Mouse (Mus musculus) kidney, postnatal 0 days (tissue): ENCODE measurements around the gene Psmd9. TPM values are rescaled to one million over a fixed set of nuclear protein-coding genes. Genes with fewer than 3 reads are reported as not detected.
A peak's percentile ranks its signal among the peaks of the same experiment; 100 is the strongest.
"Not testable (repeated sequence)": the region's sequence is repeated elsewhere in the genome, so short reads cannot be mapped to it uniquely, and the experiment has no call there.

Source experiments
- ATAC-seq: fragments of 200-750 bp; cut with Nextera tagmentation; replicated peaks from 2 replicates; pipeline ENCODE4 v1.8.0; 2017; ENCODE audit warnings: low read depth, moderate number of reproducible peaks, moderate TSS enrichment, moderate library complexity; ENCODE audit not compliant: low FRiP score
- DNase-seq: peaks from one replicate; pipeline ENCODE4 v3.0.0-alpha.2; 2016; ENCODE audit warnings: low spot score
- H3K27ac ChIP-seq: fragments of 300-500 bp; sonication (generic); 2 replicates; pipeline ENCODE4 v1.5.1; 2014; ENCODE audit warnings: mild to moderate bottlenecking
- H3K27me3 ChIP-seq: fragments of 300-500 bp; sonication (generic); 2 replicates; pipeline ENCODE4 v1.6.1; 2014; ENCODE audit warnings: low read length, mixed read lengths; ENCODE audit not compliant: insufficient read depth
- H3K36me3 ChIP-seq: fragments of 300-500 bp; sonication (generic); 2 replicates; pipeline ENCODE4 v1.6.1; 2014; ENCODE audit warnings: low read length, mixed read lengths; ENCODE audit not compliant: insufficient read depth
- H3K4me1 ChIP-seq: fragments of 300-500 bp; sonication (generic); replicated peaks from 2 replicates; pipeline ENCODE4 v1.6.1; 2014; ENCODE audit warnings: antibody characterized with exemption, low read length, mixed read lengths; ENCODE audit not compliant: insufficient read depth
- H3K4me2 ChIP-seq: fragments of 300-500 bp; sonication (generic); 2 replicates; pipeline ENCODE4 v1.6.1; 2014; ENCODE audit warnings: mild to moderate bottlenecking, low read length, moderate library complexity, mixed read lengths
- H3K4me3 ChIP-seq: fragments of 300-500 bp; sonication (generic); replicated peaks from 2 replicates; pipeline ENCODE4 v1.5.1; 2014; ENCODE audit warnings: low read depth, low read length
- H3K9ac ChIP-seq: fragments of 300-500 bp; sonication (generic); 2 replicates; pipeline ENCODE4 v1.6.1; 2014; ENCODE audit warnings: low read depth, low read length
- H3K9me3 ChIP-seq: fragments of 300-500 bp; sonication (generic); replicated peaks from 2 replicates; pipeline ENCODE4 v1.6.1; 2016; ENCODE audit warnings: low read length, inconsistent platforms, mixed read lengths
- CTCF ChIP-seq: IDR thresholded peaks from 2 replicates; pipeline ENCODE4 v1.5.1; 2016; ENCODE audit warnings: antibody characterized with exemption, low read depth, mild to moderate bottlenecking, moderate library complexity
- WGBS: fragments of 180-500 bp; shearing (Covaris S2); extraction: QIAGEN DNeasy Blood & Tissue Kit; methylation state at CpG from one replicate; pipeline ENCODE4 v1.1.7; 2014; 5-methylcytosine and 5-hydroxymethylcytosine counted together
- polyA plus RNA-seq: library from polyadenylated mRNA; unstranded; fragments of >200 nt; fragmentation: Nextera tagmentation; extraction: Ambion mirVana; gene quantifications from 2 replicates; pipeline ENCODE4 v1.2.1, GENCODE M21; 2015

The Psmd9 gene
- polyA plus RNA-seq, 1 experiment from 2014 or later, result 77.4 TPM

DNA sequence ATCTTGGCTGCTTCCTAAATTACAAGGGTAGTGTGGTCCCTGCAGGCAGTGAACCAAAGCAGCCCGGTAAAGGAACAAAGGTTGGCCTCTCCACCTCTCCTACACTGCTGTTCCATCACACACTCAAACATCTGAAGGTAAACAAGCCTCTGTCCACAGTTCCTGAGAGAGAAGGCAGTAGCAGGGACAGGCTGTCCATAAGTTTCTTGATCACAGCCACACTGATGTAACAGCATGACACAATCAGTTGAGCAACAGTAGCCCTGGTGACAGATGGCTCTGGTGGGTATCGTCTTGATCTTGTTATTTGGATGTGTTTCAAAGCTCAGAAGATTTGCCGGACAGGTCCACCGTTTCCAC is 53.8 kb downstream of the Psmd9 start:
- DNase-seq (no peak), ATAC-seq (0 out of 2 replicates have a peak, but pooled peaks have one; percentile 21)
- no peak overlapping the region for H3K4me2 ChIP-seq
- no peak for TF ChIP-seq CTCF
- H3K27ac ChIP-seq, result no peak overlapping the region
- H3K36me3 ChIP-seq, result no peaks in the 10 kb centered on the region
- H3K4me1 ChIP-seq, result no peaks in the 10 kb centered on the region
- 45% methylated on average over 4 of the region's 4 CpGs for WGBS
- no peak overlapping the region for H3K9ac ChIP-seq
- no peaks in the 10 kb centered on the region for H3K27me3 ChIP-seq
- H3K9me3 ChIP-seq, result no peaks in the 10 kb centered on the region
- no peak overlapping the region for H3K4me3 ChIP-seq

DNA sequence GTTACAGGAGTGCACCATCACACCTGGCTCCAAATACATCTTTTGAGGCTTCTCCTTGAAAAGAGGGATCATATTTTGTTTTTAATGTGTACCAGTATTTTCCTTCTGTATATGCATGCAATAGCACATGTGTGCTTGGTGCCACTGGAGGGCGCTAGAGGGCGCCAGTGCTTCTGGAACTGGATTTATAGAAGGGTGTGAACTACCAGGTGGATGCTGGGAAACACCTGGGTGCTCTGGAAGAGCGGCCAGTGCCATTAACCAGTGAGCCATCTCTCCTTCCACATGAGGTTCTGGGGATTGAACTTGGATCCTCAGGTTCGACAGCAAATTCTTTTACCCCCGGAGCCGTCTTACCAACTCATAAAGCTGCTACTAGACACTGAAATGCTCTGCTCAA is 54.6 kb downstream of the Psmd9 start:
- H3K27me3 ChIP-seq, DNase-seq, ATAC-seq, H3K36me3 ChIP-seq, H3K4me1 ChIP-seq, H3K4me3 ChIP-seq, H3K27ac ChIP-seq, H3K4me2 ChIP-seq, H3K9me3 ChIP-seq, H3K9ac ChIP-seq: not testable (repeated sequence)
- 59% methylated on average over 6 of the region's 6 CpGs for WGBS

DNA sequence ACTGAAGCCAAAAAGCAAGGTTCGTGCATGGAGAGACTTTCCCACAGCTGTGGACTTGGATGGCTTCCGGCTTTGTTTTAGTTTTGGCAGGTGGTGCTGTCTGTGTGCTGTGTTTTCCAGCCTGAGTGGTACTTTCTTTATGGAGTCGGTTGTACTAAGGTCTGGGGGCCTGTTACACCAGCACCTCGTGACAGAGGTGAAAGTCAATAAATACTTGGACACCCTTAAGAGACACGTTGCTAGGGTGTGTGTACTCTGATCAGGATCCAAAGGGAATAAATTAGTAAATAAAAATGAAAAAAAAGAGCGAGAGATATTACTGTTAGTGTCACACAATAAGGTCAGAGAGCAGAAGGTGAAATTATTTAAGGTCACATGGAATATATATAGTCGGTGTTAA is 57.6 kb downstream of the Psmd9 start:
- Histone ChIP-seq H3K4me3 (no peak overlapping the region), H3K36me3 (no peaks in the 10 kb centered on the region), H3K9ac (no peak overlapping the region), H3K27ac (no peak overlapping the region), H3K9me3 (no peaks in the 10 kb centered on the region), H3K4me2 (no peak overlapping the region), H3K4me1 (peaks cover 4% of the 10 kb centered on the region), H3K27me3 (no peaks in the 10 kb centered on the region)
- TF ChIP-seq CTCF, result no peak
- DNase-seq (no peak), ATAC-seq (no peak)
- 88% methylated on average over 7 of the region's 7 CpGs for WGBS

DNA sequence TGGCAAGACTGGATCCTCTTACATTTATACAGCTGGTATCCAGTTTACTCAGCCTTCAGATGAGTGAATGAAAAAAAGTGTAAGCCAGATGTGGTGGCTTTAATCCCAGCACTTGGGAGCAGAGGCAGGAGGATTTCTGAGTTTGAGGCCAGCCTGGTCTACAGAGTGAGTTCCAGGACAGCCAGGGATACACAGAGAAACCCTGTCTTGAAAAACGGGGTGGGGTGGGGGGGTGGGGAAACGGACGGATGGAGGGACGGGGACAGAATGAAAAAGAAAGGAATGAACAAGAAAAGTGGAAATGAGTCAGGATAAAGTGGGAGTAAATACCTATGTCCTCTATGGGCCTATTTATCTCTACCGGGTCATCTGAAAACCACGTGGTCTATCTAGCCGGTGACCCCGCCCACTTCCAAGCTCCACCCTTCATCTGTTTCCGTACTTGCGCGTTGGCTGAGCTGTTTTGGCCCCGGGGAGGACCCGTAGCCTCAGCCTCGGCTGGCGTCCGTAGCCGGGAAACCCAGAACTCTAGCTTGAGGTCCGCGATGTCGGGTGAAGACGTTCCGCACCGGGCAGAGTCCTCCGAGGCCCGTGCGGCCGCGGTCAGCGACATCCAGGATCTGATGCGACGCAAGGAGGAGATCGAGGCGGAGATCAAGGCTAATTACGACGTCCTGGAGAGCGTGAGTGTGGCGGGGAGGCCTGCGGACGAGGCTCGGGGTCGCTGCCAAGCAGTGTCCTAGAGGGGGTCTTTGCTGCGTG is 58.7 kb downstream of the Psmd9 start:
- Histone ChIP-seq H3K4me3 (peak overlapping the region; percentile 74), H3K27me3 (no peaks in the 10 kb centered on the region), H3K9me3 (no peaks in the 10 kb centered on the region), H3K9ac (peak overlapping the region; percentile 72), H3K36me3 (0 out of 2 replicates have a peak, but pooled peaks cover 2% of the 10 kb centered on the region), H3K4me2 (peak overlapping the region; percentile 77), H3K27ac (no peak overlapping the region), H3K4me1 (peaks cover 4% of the 10 kb centered on the region)
- DNase-seq (peak; percentile 97), ATAC-seq (peak; percentile 88)
- TF ChIP-seq CTCF, result no peak
- 2% methylated on average over 42 of the region's 42 CpGs for WGBS

DNA sequence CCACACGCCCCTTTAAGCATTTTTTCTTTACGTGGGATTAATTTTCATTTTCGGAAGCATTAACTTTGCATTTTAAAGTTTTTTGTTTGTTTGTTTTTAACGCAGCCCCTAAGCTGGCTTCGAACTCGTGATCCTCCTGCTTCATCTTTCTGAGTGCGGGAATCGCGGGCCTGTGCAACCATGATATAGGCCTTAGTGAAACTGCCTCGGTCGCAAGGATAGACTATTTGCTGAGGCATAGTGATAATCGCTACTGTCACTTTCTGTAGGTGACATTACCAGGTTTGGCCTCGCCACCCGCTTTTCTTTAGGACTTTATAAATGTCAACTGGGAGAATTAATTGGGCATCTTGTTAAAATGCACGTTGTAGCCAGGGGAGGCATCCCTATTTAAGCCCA is 59.3 kb downstream of the Psmd9 start:
- no peak for DNase-seq
- H3K9ac ChIP-seq, result peak overlapping the region; percentile 72
- no peak overlapping the region for H3K27ac ChIP-seq
- H3K27me3 ChIP-seq, result no peaks in the 10 kb centered on the region
- WGBS, result 5% methylated on average over 15 of the region's 15 CpGs
- peaks cover 4% of the 10 kb centered on the region for H3K4me1 ChIP-seq
- H3K4me2 ChIP-seq, result peak overlapping the region; percentile 77
- ATAC-seq, result no peak
- no peak for TF ChIP-seq CTCF
- peak overlapping the region; percentile 74 for H3K4me3 ChIP-seq
- 0 out of 2 replicates have a peak, but pooled peaks cover 2% of the 10 kb centered on the region for H3K36me3 ChIP-seq
- H3K9me3 ChIP-seq, result no peaks in the 10 kb centered on the region

DNA sequence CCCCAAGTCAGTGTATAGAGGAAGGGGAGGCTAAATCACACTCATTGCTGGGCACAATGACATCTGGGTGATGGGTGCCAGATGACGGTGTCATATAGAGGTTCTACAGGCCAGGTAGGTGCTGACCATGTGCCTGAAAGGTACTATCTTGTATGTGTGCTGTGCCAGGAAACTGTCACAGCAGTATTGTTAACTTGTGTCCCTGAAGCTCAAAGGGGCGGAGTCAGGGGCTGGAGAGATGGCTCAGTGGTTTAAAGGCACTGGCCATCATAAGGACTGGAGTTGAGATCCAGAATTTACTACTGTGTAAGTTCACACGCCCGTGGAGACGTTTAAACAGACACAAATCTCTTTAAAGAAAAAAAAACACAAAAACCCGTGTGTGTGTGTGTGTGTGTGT is 60.1 kb downstream of the Psmd9 start:
- H3K36me3 ChIP-seq, result 0 out of 2 replicates have a peak, but pooled peaks cover 2% of the 10 kb centered on the region
- H3K27ac ChIP-seq, result no peak overlapping the region
- no peaks in the 10 kb centered on the region for H3K9me3 ChIP-seq
- H3K4me3 ChIP-seq, result no peak overlapping the region
- 76% methylated on average over 6 of the region's 6 CpGs for WGBS
- peaks cover 4% of the 10 kb centered on the region for H3K4me1 ChIP-seq
- ATAC-seq, result no peak
- peak overlapping the region; percentile 77; the same call in 1 of the 2 replicates for H3K4me2 ChIP-seq
- no peaks in the 10 kb centered on the region for H3K27me3 ChIP-seq
- H3K9ac ChIP-seq, result peak overlapping the region; percentile 72; the same call in 1 of the 2 replicates
- DNase-seq, result no peak
- TF ChIP-seq CTCF, result no peak
